Mouse (Mus musculus): ENCODE measurements around the gene Gm28897. TPM values are rescaled to one million over a fixed set of nuclear protein-coding genes. Genes with fewer than 3 reads are reported as not detected.
"Not testable (repeated sequence)": the region's sequence is repeated elsewhere in the genome, so short reads cannot be mapped to it uniquely, and the experiment has no call there.

The Gm28897 gene
- total RNA-seq (2021), result not detected
- long read RNA-seq, experiment 1, result 0 reads
- long read RNA-seq, experiment 2, result 0 reads

DNA sequence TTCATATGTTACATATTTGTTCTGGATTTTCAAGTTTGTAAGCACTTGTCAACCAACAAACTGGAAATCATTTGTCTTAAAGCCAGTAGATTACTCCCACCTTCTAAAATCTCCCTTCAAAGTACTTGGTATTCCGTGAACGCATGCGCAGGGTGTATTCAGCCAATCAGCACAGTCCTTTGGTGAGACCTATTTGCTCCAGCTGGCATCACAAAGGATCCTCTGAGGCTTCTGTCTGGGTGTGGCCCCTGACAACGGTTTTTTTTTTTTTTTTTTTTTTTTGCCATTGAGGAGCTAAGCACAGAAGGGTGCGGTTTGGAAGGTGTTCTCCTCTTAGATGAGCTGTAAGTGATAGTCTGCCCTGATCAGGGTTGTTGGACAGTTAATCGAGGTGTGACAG lies at the start of gene Gm28897:
TSS of gene Gm28897 (plus strand) at position 301 of the 400 bp plus-strand sequence.
- intact Hi-C loops (cut with DNase I); DNase-seq: not testable (repeated sequence)
